8 mouse cellular contexts compared by ENCODE assay signal in the genomic region with DNA sequence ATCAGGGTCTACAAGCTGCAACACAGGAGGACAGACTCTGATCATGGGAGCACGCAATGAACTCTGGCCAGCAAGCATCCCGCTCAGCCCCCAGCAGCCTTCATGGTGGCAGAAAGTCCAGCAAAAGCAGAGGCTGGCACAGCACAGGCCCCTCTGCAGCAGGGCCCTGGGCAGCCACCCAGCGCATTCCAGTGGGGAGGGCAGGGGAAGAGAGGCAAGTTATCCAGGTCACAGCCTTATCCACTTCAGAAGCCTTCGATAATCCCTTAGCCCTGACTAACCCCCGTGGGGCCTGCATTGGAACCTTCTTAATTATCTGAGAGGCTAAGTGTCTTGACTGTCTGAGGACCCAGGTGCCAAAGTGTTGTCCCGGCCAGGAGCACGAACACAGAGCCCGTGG. TPM values are rescaled to one million over a fixed set of nuclear protein-coding genes. Genes with fewer than 3 reads are reported as not detected.
DNase-seq lines count a peak whose midpoint lies in the region; ATAC-seq and TF ChIP-seq lines count a peak whose summit lies in the region.

No protein-coding gene starts in this region.

- DNase-seq in gastrocnemius, postnatal 14 days: peak; percentile 78
- DNase-seq in kidney, postnatal 10 days: peak; percentile 78
- no peak for DNase-seq in left cerebral cortex, adult 11 months (ENCODE audit: low spot score)
- DNase-seq in spleen, postnatal 4 days (ENCODE audit: low spot score in 2 of 2): no peak
- no peak for DNase-seq in urinary bladder, adult 2 months (ENCODE audit: low spot score)

- 62% methylated on average over 8 of the region's 8 CpGs for WGBS in neural tube, embryonic 14.5 days
- WGBS in neural tube, embryonic 15.5 days: 60% methylated on average over 8 of the region's 8 CpGs

- no peak for TF ChIP-seq CTCF in testis, adult 2 months (IDR thresholded peaks at IDR 0.05; ENCODE audit: control insufficient read depth, insufficient read depth, insufficient replicate concordance, low read depth, low read length)

- no peak for ATAC-seq in neural tube, embryonic 14.5 days (ENCODE audit: low read depth)
- no peak for ATAC-seq in neural tube, embryonic 15.5 days (ENCODE audit: low FRiP score)

- no peaks in the 10 kb centered on the region for H3K36me3 ChIP-seq in neural tube, embryonic 14.5 days (ENCODE audit: control insufficient read depth, insufficient read depth, low read length)
- H3K36me3 ChIP-seq in neural tube, embryonic 15.5 days: no peaks in the 10 kb centered on the region
- no peaks in the 10 kb centered on the region for H3K36me3 ChIP-seq in testis, adult 2 months (ENCODE audit: control insufficient read depth, insufficient read depth, low read length)

- H3K9ac ChIP-seq in neural tube, embryonic 14.5 days (replicated peaks; ENCODE audit: low read depth, low read length): 0 out of 2 replicates have a peak overlapping the region, but pooled peaks have one; percentile 7
- no peak overlapping the region for H3K9ac ChIP-seq in neural tube, embryonic 15.5 days (replicated peaks)

- intact Hi-C loops in gastrocnemius, postnatal 14 days (cut with DNase I; ENCODE audit: low total_unique reads): no loop called here

- no peak overlapping the region for H3K4me3 ChIP-seq in neural tube, embryonic 14.5 days (ENCODE audit: low read depth, low read length)
- H3K4me3 ChIP-seq in neural tube, embryonic 15.5 days (replicated peaks): no peak overlapping the region
- no peak overlapping the region for H3K4me3 ChIP-seq in testis, adult 2 months (ENCODE audit: control insufficient read depth, low read depth, low read length)

- TF ChIP-seq POLR2A in testis, adult 2 months (IDR thresholded peaks at IDR 0.05; ENCODE audit: control insufficient read depth, low read depth, low read length): no peak; the same call in 1 of the 2 replicates

- no peak overlapping the region for H3K27ac ChIP-seq in neural tube, embryonic 14.5 days (ENCODE audit: low read depth, low read length)
- H3K27ac ChIP-seq in neural tube, embryonic 15.5 days (replicated peaks): no peak overlapping the region
- peak overlapping the region; percentile 68 for H3K27ac ChIP-seq in testis, adult 2 months (ENCODE audit: control insufficient read depth, insufficient read depth, low read depth, low read length)

- H3K4me1 ChIP-seq in neural tube, embryonic 14.5 days (ENCODE audit: control insufficient read depth, insufficient read depth, low read length): no peaks in the 10 kb centered on the region
- no peaks in the 10 kb centered on the region for H3K4me1 ChIP-seq in neural tube, embryonic 15.5 days
- H3K4me1 ChIP-seq in testis, adult 2 months (ENCODE audit: control insufficient read depth, insufficient read depth, low read length): peaks cover 3% of the 10 kb centered on the region

- H3K4me2 ChIP-seq in neural tube, embryonic 14.5 days (ENCODE audit: low read depth, low read length): no peak overlapping the region
- H3K4me2 ChIP-seq in neural tube, embryonic 15.5 days: no peak overlapping the region

- H3K27me3 ChIP-seq in neural tube, embryonic 14.5 days (ENCODE audit: control insufficient read depth, insufficient read depth, low read length): no peaks in the 10 kb centered on the region
- no peaks in the 10 kb centered on the region for H3K27me3 ChIP-seq in neural tube, embryonic 15.5 days (replicated peaks)
- H3K27me3 ChIP-seq in testis, adult 2 months (ENCODE audit: control insufficient read depth, insufficient read depth, low read length): no peaks in the 10 kb centered on the region

- H3K9me3 ChIP-seq in neural tube, embryonic 14.5 days (ENCODE audit: control insufficient read depth, low read length): no peaks in the 10 kb centered on the region; the same call in 1 of the 2 replicates
- no peaks in the 10 kb centered on the region for H3K9me3 ChIP-seq in neural tube, embryonic 15.5 days (replicated peaks)

RNA-seq across cellular contexts. Expression of gene Pla2g2d, which starts 43.6 kb away (rescaled TPM):
- 1.6 and 2.6 TPM in 2 replicates for polyA plus RNA-seq in neural tube, embryonic 14.5 days (2014; fragmentation: Nextera tagmentation; extraction: Ambion mirVana)
- 0.72 and 1.5 TPM in 2 replicates for polyA plus RNA-seq in neural tube, embryonic 15.5 days (2015; fragmentation: Nextera tagmentation; extraction: Ambion mirVana)
- total RNA-seq in gastrocnemius, postnatal 14 days (2021): not detected
- 0.36 and 0.38 TPM in 2 replicates for polyA plus RNA-seq in testis, adult 2 months (2012; rRNA removed)
- 5.2 and 6.4 TPM in 2 replicates for polyA plus RNA-seq in urinary bladder, adult 2 months (2012; rRNA removed)

RNA-seq across cellular contexts. Expression of gene Pla2g5, which starts 44.2 kb away (rescaled TPM):
- 0.35 TPM in 1 of 2 replicates, not detected in the other for polyA plus RNA-seq in neural tube, embryonic 14.5 days (2014; fragmentation: Nextera tagmentation; extraction: Ambion mirVana)
- 0.24 and 0.79 TPM in 2 replicates for polyA plus RNA-seq in neural tube, embryonic 15.5 days (2015; fragmentation: Nextera tagmentation; extraction: Ambion mirVana)
- total RNA-seq in gastrocnemius, postnatal 14 days (2021): 1 to 10 TPM in 1 of 2 experiments, under 1 TPM in 1; 0.95 to 1.8 TPM
- 10.3 and 14.3 TPM in 2 replicates for polyA plus RNA-seq in testis, adult 2 months (2012; rRNA removed)
- polyA plus RNA-seq in urinary bladder, adult 2 months (2012; rRNA removed): 0.46 and 0.73 TPM in 2 replicates

RNA-seq across cellular contexts. Expression of gene Gm13030, which starts 54.7 kb away (rescaled TPM):
- polyA plus RNA-seq in neural tube, embryonic 14.5 days (2014; fragmentation: Nextera tagmentation; extraction: Ambion mirVana): not detected in 2 replicates
- polyA plus RNA-seq in neural tube, embryonic 15.5 days (2015; fragmentation: Nextera tagmentation; extraction: Ambion mirVana): not detected in 2 replicates
- not detected for total RNA-seq in gastrocnemius, postnatal 14 days (2021)
- polyA plus RNA-seq in testis, adult 2 months (2012; rRNA removed): not detected in 2 replicates
- not detected in 2 replicates for polyA plus RNA-seq in urinary bladder, adult 2 months (2012; rRNA removed)

RNA-seq across cellular contexts. Expression of gene Pla2g2e, which starts 58.6 kb away (rescaled TPM):
- not detected in 2 replicates for polyA plus RNA-seq in neural tube, embryonic 14.5 days (2014; fragmentation: Nextera tagmentation; extraction: Ambion mirVana)
- polyA plus RNA-seq in neural tube, embryonic 15.5 days (2015; fragmentation: Nextera tagmentation; extraction: Ambion mirVana): not detected in 2 replicates
- not detected for total RNA-seq in gastrocnemius, postnatal 14 days (2021)
- polyA plus RNA-seq in testis, adult 2 months (2012; rRNA removed): 0.19 TPM in 1 of 2 replicates, not detected in the other
- 1.4 and 1.5 TPM in 2 replicates for polyA plus RNA-seq in urinary bladder, adult 2 months (2012; rRNA removed)

Comparison
In these comparisons a context has a peak if more than half of its experiments do, and no peak if none do; other contexts are left out.
1. DNase-seq: peak in gastrocnemius, postnatal 14 days (single experiment) and kidney, postnatal 10 days (single experiment); none in left cerebral cortex, adult 11 months (single experiment), spleen, postnatal 4 days (0 of 2) and urinary bladder, adult 2 months (single experiment).